Mouse (Mus musculus): ENCODE measurements around the gene Smco3.

DNA sequence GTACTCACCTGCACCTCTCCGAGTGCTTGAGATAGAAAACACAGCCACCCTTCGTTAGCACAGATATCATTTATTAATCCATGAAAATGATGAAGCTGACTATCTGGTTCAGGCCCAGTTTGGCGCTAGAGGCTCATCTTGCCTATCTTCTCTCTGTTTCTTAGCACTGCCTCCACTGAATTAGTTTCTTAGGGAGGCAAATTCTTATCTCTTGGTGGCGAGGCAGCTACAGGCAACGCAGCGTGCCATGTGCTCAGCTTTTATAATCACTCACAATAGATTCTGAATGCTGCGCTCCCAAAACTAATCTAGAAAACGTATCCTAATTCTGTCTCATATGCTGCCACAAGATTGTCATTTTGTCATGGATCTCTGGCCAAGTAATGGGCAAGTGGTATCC lies 13.1 kb upstream of the Smco3 start:
- TF ChIP-seq CTCF (IDR thresholded peaks at IDR 0.05; ENCODE audit: low read depth, low read length), result no peak
- TF ChIP-seq POLR2A (IDR thresholded peaks at IDR 0.05; ENCODE audit: insufficient read depth, low read length), result no peak
- no peak for TF ChIP-seq EP300 (IDR thresholded peaks at IDR 0.05; ENCODE audit: insufficient read depth, low read depth, low read length)
